Mouse (Mus musculus) myocyte (in vitro differentiated cells): ENCODE measurements around the gene Tsfm. TPM values are rescaled to one million over a fixed set of nuclear protein-coding genes. Genes with fewer than 3 reads are reported as not detected.

ENCODE experiments used
- H3K27me3 ChIP-seq: one replicate; pipeline ENCODE4 v1.6.1; 2011; ENCODE audit not compliant: control insufficient read depth, insufficient read depth, insufficient read length
- H3K36me3 ChIP-seq: one replicate; pipeline ENCODE4 v1.6.1; 2011; ENCODE audit not compliant: control insufficient read depth, insufficient read depth
- H3K4me2 ChIP-seq: one replicate; pipeline ENCODE4 v1.6.1; 2011; ENCODE audit warnings: low read depth, control low read depth
- H3K4me3 ChIP-seq: one replicate; pipeline ENCODE4 v1.5.1; 2011; ENCODE audit warnings: mild to moderate bottlenecking, control low read depth, moderate library complexity
- H3K79me2 ChIP-seq: one replicate; pipeline ENCODE4 v1.6.1; 2011; ENCODE audit not compliant: control insufficient read depth, insufficient read depth
- H3ac ChIP-seq: one replicate; pipeline ENCODE4 v1.6.1; 2011; ENCODE audit not compliant: control insufficient read depth, insufficient read length
- CEBPB ChIP-seq: IDR thresholded peaks from 2 replicates; pipeline ENCODE4 v1.6.1; 2011; ENCODE audit warnings: mild to moderate bottlenecking, moderate library complexity; ENCODE audit not compliant: poor library complexity, insufficient read depth, severe bottlenecking
- E2F4 ChIP-seq: IDR thresholded peaks from one replicate; pipeline ENCODE4 v1.6.1; 2011; ENCODE audit warnings: mild to moderate bottlenecking, control low read depth, moderate library complexity; ENCODE audit not compliant: insufficient read depth
- MAX ChIP-seq: IDR thresholded peaks from one replicate; pipeline ENCODE4 v1.6.1; 2011; ENCODE audit warnings: low read depth, mild to moderate bottlenecking, control low read depth
- MYOD1 ChIP-seq, 3 experiments: IDR thresholded peaks; one replicate each; pipeline ENCODE4 v1.6.1; 2011; ENCODE audit warnings: control low read depth in 2 of 3, low read depth in 2 of 3, mild to moderate bottlenecking in 2 of 3, moderate library complexity in 1 of 3; ENCODE audit not compliant: insufficient read length in 2 of 3, control insufficient read depth in 1 of 3
- MYOG ChIP-seq, 3 experiments: IDR thresholded peaks; one replicate each; pipeline ENCODE4 v1.6.1; 2011; ENCODE audit warnings: control low read depth in 2 of 3, low read depth in 2 of 3, mild to moderate bottlenecking in 2 of 3; ENCODE audit not compliant: insufficient read length in 2 of 3, control insufficient read depth in 1 of 3, insufficient read depth in 1 of 3
- POLR2A ChIP-seq: IDR thresholded peaks from one replicate; pipeline ENCODE4 v1.6.1; 2011; ENCODE audit warnings: low read depth, mild to moderate bottlenecking, control low read depth, moderate library complexity; ENCODE audit not compliant: insufficient read length
- POLR2AphosphoS2 ChIP-seq: IDR thresholded peaks from one replicate; pipeline ENCODE4 v1.6.1; 2011; ENCODE audit warnings: low read depth, control low read depth; ENCODE audit not compliant: insufficient read length
- REST ChIP-seq: IDR thresholded peaks from one replicate; pipeline ENCODE4 v1.6.1; 2011; ENCODE audit warnings: mild to moderate bottlenecking, control low read depth, moderate library complexity; ENCODE audit not compliant: insufficient read depth, insufficient read length
- SRF ChIP-seq: IDR thresholded peaks from one replicate; pipeline ENCODE4 v1.6.1; 2011; ENCODE audit warnings: low read depth; ENCODE audit not compliant: control insufficient read depth, insufficient read length
- TCF12 ChIP-seq: IDR thresholded peaks from one replicate; pipeline ENCODE4 v1.6.1; 2011; ENCODE audit warnings: mild to moderate bottlenecking, control low read depth; ENCODE audit not compliant: poor library complexity, insufficient read depth, severe bottlenecking
- TCF3 ChIP-seq: IDR thresholded peaks from one replicate; pipeline ENCODE4 v1.6.1; 2011; ENCODE audit warnings: low read depth, control low read depth; ENCODE audit not compliant: insufficient read length
- USF1 ChIP-seq: IDR thresholded peaks from one replicate; pipeline ENCODE4 v1.6.1; 2011; ENCODE audit warnings: low read depth, mild to moderate bottlenecking, control low read depth, moderate library complexity
- polyA plus RNA-seq: library from polyadenylated mRNA; unstranded; fragments of >200 nt; fragmentation: generic; extraction: Trizol; gene quantifications from one replicate; pipeline ENCODE4 v1.2.1, GENCODE M21; 2012; ENCODE audit warnings: missing spikeins

Gene Tsfm
- polyA plus RNA-seq, 1 experiment: 53.7 TPM

- H3K36me3 ChIP-seq: peaks cover 19% of the 10 kb centered on the region
- no peak overlapping the region for H3ac ChIP-seq
- peak in 2 of 3 experiments; percentile 1 to 16 for TF ChIP-seq MYOD1 (IDR thresholded peaks at IDR 0.05; ENCODE audit: control insufficient read depth in 1 of 3, insufficient read length in 2 of 3, low read depth in 2 of 3)
- TF ChIP-seq USF1: no peak
- peak in 1 of 3 experiments; percentile 40 for TF ChIP-seq MYOG (IDR thresholded peaks at IDR 0.05; ENCODE audit: control insufficient read depth in 1 of 3, insufficient read depth in 1 of 3, insufficient read length in 2 of 3, low read depth in 2 of 3)
- TF ChIP-seq MAX: no peak
- H3K4me2 ChIP-seq: no peak overlapping the region
- H3K4me3 ChIP-seq: no peak overlapping the region
- no peaks in the 10 kb centered on the region for H3K27me3 ChIP-seq
- peaks cover 87% of the 10 kb centered on the region for H3K79me2 ChIP-seq
These were observed 42.0 kb downstream of the Tsfm start for GRCm38 (mm10) chr10:126988513-126989165.

GRCm38 (mm10) chr10:126987183-126988118 lies 43.2 kb downstream of the Tsfm start:
- TF ChIP-seq MYOG (IDR thresholded peaks at IDR 0.05; ENCODE audit: control insufficient read depth in 1 of 3, insufficient read depth in 1 of 3, insufficient read length in 2 of 3, low read depth in 2 of 3) (no peak), USF1 (no peak), REST (no peak), MYOD1 (IDR thresholded peaks at IDR 0.05; ENCODE audit: control insufficient read depth in 1 of 3, insufficient read length in 2 of 3, low read depth in 2 of 3) (no peak), POLR2AphosphoS2 (no peak), TCF3 (no peak), SRF (no peak), MAX (no peak), E2F4 (no peak), POLR2A (no peak), TCF12 (no peak), CEBPB (no peak)
- H3K4me3 ChIP-seq: no peak overlapping the region
- H3K79me2 ChIP-seq: peaks cover 98% of the 10 kb centered on the region
- no peaks in the 10 kb centered on the region for H3K27me3 ChIP-seq
- no peak overlapping the region for H3K4me2 ChIP-seq
- no peak overlapping the region for H3ac ChIP-seq
- peaks cover 8% of the 10 kb centered on the region for H3K36me3 ChIP-seq

- H3K36me3 ChIP-seq: no peaks in the 10 kb centered on the region
- no peak overlapping the region for H3K4me2 ChIP-seq
- H3ac ChIP-seq: no peak overlapping the region
- no peak overlapping the region for H3K4me3 ChIP-seq
- peaks cover 99% of the 10 kb centered on the region for H3K79me2 ChIP-seq
- no peaks in the 10 kb centered on the region for H3K27me3 ChIP-seq
- TF ChIP-seq SRF (no peak), REST (no peak), MYOG (IDR thresholded peaks at IDR 0.05; ENCODE audit: control insufficient read depth in 1 of 3, insufficient read depth in 1 of 3, insufficient read length in 2 of 3, low read depth in 2 of 3) (no peak), TCF3 (no peak), MAX (no peak), POLR2A (no peak), POLR2AphosphoS2 (no peak), TCF12 (no peak), MYOD1 (IDR thresholded peaks at IDR 0.05; ENCODE audit: control insufficient read depth in 1 of 3, insufficient read length in 2 of 3, low read depth in 2 of 3) (no peak)
These were observed 44.1 kb downstream of the Tsfm start for GRCm38 (mm10) chr10:126986541-126986961.

GRCm38 (mm10) chr10:126985579-126985978 lies 45.1 kb downstream of the Tsfm start:
- H3K36me3 ChIP-seq: no peaks in the 10 kb centered on the region
- H3ac ChIP-seq: no peak overlapping the region
- H3K79me2 ChIP-seq: peaks cover 99% of the 10 kb centered on the region
- H3K27me3 ChIP-seq: no peaks in the 10 kb centered on the region
- TF ChIP-seq REST: no peak
- TF ChIP-seq MYOG (IDR thresholded peaks at IDR 0.05; ENCODE audit: control insufficient read depth in 1 of 3, insufficient read depth in 1 of 3, insufficient read length in 2 of 3, low read depth in 2 of 3): no peak
- no peak for TF ChIP-seq USF1
- no peak for TF ChIP-seq MYOD1 (IDR thresholded peaks at IDR 0.05; ENCODE audit: control insufficient read depth in 1 of 3, insufficient read length in 2 of 3, low read depth in 2 of 3)
- TF ChIP-seq SRF: no peak
- TF ChIP-seq CEBPB: no peak
- no peak for TF ChIP-seq E2F4
- TF ChIP-seq POLR2A: no peak
- TF ChIP-seq MAX: no peak
- no peak for TF ChIP-seq TCF3
- no peak for TF ChIP-seq POLR2AphosphoS2
- no peak for TF ChIP-seq TCF12
- no peak overlapping the region for H3K4me2 ChIP-seq
- no peak overlapping the region for H3K4me3 ChIP-seq
